Mouse (Mus musculus) hindlimb bud, embryonic 11.5 days (tissue): ENCODE results near the gene Runx3.

Experiments used
- DNase-seq: peaks from one replicate; pipeline ENCODE4 v3.0.0-alpha.2; 2012; ENCODE audit warnings: low read depth, low spot score; ENCODE audit errors: extremely low spot score

The Runx3 gene

GRCm38 (mm10) chr4:135205711-135206600, 85.5 kb downstream of the Runx3 start:
- peak; percentile 41 for DNase-seq

GRCm38 (mm10) chr4:135209846-135210245, 89.4 kb downstream of the Runx3 start:
- DNase-seq = no peak

- no peak for DNase-seq
Observed at GRCm38 (mm10) chr4:135219652-135220051, 99.2 kb downstream of the Runx3 start.

GRCm38 (mm10) chr4:135220641-135221040, 100.2 kb downstream of the Runx3 start:
- no peak for DNase-seq

- DNase-seq = no peak
Observed at GRCm38 (mm10) chr4:135221632-135222407, 101.4 kb downstream of the Runx3 start.

GRCm38 (mm10) chr4:135223808-135224207, 103.4 kb downstream of the Runx3 start:
- no peak for DNase-seq

- no peak for DNase-seq
Observed at GRCm38 (mm10) chr4:135226008-135226667, 105.7 kb downstream of the Runx3 start.
